Mouse (Mus musculus): Measurements from ENCODE around the gene Bdh1. TPM values are rescaled to one million over a fixed set of nuclear protein-coding genes. Genes with fewer than 3 reads are reported as not detected.
"Not testable (repeated sequence)": the region's sequence is repeated elsewhere in the genome, so short reads cannot be mapped to it uniquely, and the experiment has no call there.

Bdh1 gene
- polyA plus RNA-seq, 1 experiment from 2014 or later: 16.6 TPM

DNA sequence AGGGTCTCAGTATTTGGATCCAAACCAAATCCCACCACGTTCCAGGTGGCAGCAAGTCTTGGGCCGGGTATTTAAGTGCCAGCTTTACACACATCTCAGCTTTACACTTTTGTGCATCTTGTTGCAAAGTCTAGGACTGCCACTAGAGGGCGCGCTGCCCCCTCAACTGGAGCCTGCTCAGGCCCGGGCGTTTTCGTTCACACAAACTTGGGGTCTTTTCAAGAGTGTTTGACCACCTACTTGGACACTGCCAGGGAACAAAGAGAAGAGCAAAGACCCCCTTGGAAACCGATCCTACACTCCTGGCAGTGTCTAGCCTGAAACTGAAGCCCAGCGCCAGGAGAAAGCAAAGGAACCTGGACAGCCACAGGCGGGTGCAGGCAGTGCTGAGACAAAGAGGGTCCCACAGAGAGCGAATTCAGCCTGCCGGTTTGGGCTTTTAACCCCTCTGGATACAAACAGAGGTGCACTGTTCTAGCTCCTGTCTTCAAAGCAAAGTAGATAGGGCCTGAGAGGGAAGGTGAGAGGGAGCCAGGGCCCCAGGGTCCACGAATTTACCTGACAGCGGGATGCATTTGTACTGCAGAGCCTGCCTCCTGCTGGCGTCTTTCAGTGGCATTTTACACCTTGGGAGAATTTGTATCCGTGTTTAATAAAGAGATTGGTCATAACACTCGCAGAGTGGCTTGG, 36.3 kb downstream of the Bdh1 start:
- peak overlapping the region; percentile 47 for H3K4me3 ChIP-seq
- peaks cover 53% of the 10 kb centered on the region for H3K4me1 ChIP-seq
- H3K27ac ChIP-seq: peak overlapping the region; percentile 95
- 4% methylated on average over 17 of the region's 17 CpGs for WGBS
- peaks cover 8% of the 10 kb centered on the region for H3K36me3 ChIP-seq (replicated peaks)
- peaks cover 39% of the 10 kb centered on the region for H3K27me3 ChIP-seq (ENCODE audit: poor library complexity, severe bottlenecking)
- DNase-seq (ENCODE audit: extremely low spot score, low spot score): peak; percentile 94
- no peaks in the 10 kb centered on the region for H3K9me3 ChIP-seq

DNA sequence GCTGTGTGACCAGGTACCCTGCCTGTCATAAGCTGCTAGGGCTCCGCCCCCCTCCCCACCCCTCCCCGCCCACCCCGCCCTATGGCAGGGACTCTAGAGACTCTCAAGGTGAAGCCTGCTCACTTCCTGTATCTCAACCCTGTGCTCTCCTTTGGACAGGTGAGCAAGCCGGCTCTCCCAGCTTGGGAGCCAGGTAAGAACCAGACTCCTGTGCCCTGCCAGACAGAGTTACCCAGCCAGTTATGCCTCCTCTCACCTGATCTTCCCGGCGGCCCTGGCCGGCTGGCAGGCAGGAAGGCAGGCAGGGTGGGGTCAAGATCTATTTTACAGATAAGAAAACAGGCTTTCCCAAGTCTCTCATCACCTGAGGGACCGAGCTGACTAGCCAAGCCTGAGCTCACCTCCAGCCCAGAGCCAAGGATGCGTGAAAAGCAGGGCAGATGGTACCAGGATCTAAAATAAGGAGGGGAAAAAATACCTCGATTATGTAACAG, 37.9 kb downstream of the Bdh1 start:
- DNase-seq (ENCODE audit: extremely low spot score, low spot score): no peak
- Histone ChIP-seq H3K27me3 (ENCODE audit: poor library complexity, severe bottlenecking) (peaks cover 39% of the 10 kb centered on the region), H3K9me3 (no peaks in the 10 kb centered on the region), H3K27ac (peak overlapping the region; percentile 54; the same call in 1 of the 2 replicates), H3K36me3 (replicated peaks) (peaks cover 8% of the 10 kb centered on the region), H3K4me3 (0 out of 2 replicates have a peak overlapping the region, but pooled peaks have one; percentile 16), H3K4me1 (peaks cover 44% of the 10 kb centered on the region)
- WGBS: 30% methylated on average over 10 of the region's 10 CpGs

DNA sequence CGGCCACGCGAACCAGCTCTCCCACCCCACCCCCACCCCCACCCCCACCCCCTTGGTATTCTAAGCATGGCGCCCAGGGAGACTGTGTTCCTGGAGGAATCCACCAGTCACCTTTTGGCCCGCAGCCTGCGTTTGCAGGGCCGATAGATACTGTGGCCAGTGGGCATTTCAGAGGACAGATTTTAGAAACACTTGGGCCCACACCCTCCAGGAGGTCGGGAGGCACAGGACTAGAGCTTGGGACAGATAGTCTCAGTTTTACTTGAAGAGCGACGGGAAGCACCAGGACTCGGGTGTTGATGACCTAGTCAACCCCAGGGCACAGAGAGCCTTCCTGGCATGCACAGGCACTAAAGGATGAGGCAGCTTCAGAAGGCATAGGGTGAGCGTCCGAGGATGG, 38.4 kb downstream of the Bdh1 start:
- H3K9me3 ChIP-seq: no peaks in the 10 kb centered on the region
- peaks cover 8% of the 10 kb centered on the region for H3K36me3 ChIP-seq (replicated peaks)
- H3K4me3 ChIP-seq: no peak overlapping the region
- WGBS: 58% methylated on average over 13 of the region's 13 CpGs
- peak overlapping the region; percentile 54; the same call in 1 of the 2 replicates for H3K27ac ChIP-seq
- no peak for DNase-seq (ENCODE audit: extremely low spot score, low spot score)
- H3K4me1 ChIP-seq: peaks cover 43% of the 10 kb centered on the region
- peaks cover 39% of the 10 kb centered on the region for H3K27me3 ChIP-seq (ENCODE audit: poor library complexity, severe bottlenecking)

DNA sequence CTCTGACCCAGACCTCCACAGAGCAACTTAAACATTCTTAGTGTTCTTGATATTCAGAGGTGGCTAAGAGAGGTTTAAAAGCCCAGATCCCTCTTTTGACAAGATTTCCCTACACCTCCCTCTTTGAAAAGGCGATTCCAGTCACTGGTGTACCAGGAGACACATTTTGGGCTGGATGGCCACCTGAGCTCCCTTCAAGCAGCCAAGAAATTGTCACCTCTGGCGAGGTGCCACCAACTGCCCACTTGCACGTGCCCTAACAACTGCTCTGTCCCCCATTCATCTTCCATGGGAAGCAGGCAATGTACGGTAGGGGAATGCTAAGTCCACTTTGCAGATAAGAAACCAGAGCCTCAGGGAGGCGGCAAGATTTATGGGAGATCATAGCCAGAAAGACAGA, 39.0 kb downstream of the Bdh1 start:
- no peak overlapping the region for H3K27ac ChIP-seq
- no peak for DNase-seq (ENCODE audit: extremely low spot score, low spot score)
- no peak overlapping the region for H3K4me3 ChIP-seq
- H3K36me3 ChIP-seq (replicated peaks): peaks cover 8% of the 10 kb centered on the region
- H3K27me3 ChIP-seq (ENCODE audit: poor library complexity, severe bottlenecking): peaks cover 39% of the 10 kb centered on the region
- no peaks in the 10 kb centered on the region for H3K9me3 ChIP-seq
- peaks cover 46% of the 10 kb centered on the region for H3K4me1 ChIP-seq
- WGBS: 90% methylated on average over 5 of the region's 5 CpGs

DNA sequence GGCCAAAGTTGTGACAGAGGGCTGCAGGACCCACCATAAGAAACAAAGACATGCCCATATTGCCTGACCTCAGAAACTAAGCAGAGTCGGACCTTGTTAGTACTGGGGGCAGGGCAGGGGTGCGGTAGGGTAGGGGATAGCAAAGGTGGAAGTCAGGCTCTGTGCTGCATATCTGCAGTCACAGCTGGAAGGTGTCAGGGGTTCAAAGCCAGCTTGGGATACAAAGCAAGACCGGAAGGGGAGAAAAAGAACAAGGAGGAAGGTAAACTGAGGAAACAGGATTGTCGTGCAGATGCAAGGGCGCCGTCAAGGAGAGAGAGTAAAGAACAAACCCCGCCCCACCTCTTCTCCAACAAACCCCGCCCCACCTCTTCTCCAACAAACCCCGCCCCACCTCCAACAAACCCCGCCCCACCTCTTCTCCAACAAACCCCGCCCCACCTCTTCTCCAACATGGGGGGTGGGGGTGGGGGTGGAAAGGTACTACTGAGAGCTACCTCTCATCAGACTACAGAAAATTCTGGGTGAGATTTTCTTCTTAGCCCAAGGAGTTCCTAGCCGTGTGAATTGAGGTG, 40.1 kb downstream of the Bdh1 start:
- WGBS: 30% methylated on average over 12 of the region's 12 CpGs
- H3K27ac ChIP-seq: no peak overlapping the region

DNA sequence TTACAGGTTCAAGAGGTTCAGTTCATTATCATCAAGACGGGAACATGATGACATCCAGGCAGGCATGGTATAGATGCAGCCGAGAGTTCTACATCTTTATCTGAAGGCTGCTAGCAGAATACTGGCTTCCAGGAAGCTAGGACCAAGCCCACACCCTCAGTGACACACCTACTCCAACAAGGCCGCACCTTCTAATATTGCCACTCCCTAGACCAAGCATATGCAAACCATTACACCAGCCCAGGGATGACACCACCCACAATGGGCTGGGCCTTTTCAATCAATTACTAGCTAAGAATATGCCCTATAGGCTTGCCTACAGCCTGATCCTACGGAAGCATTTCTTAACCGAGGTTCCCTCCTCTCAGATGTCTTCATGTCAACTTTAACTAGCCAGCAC, 42.9 kb downstream of the Bdh1 start:
- Histone ChIP-seq H3K9me3 (no peaks in the 10 kb centered on the region), H3K27ac (no peak overlapping the region), H3K27me3 (ENCODE audit: poor library complexity, severe bottlenecking) (peaks cover 31% of the 10 kb centered on the region), H3K4me1 (peaks cover 24% of the 10 kb centered on the region), H3K36me3 (replicated peaks) (no peaks in the 10 kb centered on the region), H3K4me3 (no peak overlapping the region)
- no peak for DNase-seq (ENCODE audit: extremely low spot score, low spot score)
- 92% methylated on average over 5 of the region's 5 CpGs for WGBS

More for the DNA sequence above, 40.1 kb downstream of the Bdh1 start:
- Histone ChIP-seq H3K9me3 (no peaks in the 10 kb centered on the region), H3K36me3 (replicated peaks) (no peaks in the 10 kb centered on the region), H3K4me3 (no peak overlapping the region), H3K27me3 (ENCODE audit: poor library complexity, severe bottlenecking) (peaks cover 39% of the 10 kb centered on the region), H3K4me1 (peaks cover 46% of the 10 kb centered on the region)
- no peak for DNase-seq (ENCODE audit: extremely low spot score, low spot score)

DNA sequence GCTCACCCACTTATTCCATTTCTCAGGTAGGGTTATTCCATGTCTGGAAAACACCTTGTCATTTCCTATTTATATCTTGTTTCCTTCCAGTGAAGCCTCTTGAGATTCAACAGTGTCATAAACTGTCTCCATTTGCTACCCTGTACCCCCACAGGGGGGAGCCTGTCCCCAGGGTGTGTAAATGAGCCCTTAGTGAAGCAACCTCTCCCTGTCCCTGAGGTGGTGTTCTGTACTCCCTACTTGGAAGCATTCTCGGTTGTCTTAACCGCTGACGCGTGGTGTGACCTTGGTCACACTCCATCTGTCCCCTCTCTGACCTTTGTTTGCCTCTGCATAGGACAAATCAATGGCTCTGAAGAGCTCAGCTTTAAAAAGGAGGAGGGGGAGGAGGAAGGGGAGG, 43.5 kb downstream of the Bdh1 start:
- no peak overlapping the region for H3K27ac ChIP-seq
- peaks cover 24% of the 10 kb centered on the region for H3K27me3 ChIP-seq (ENCODE audit: poor library complexity, severe bottlenecking)
- no peak overlapping the region for H3K4me3 ChIP-seq
- H3K9me3 ChIP-seq: no peaks in the 10 kb centered on the region
- DNase-seq (ENCODE audit: extremely low spot score, low spot score): no peak
- H3K4me1 ChIP-seq: peaks cover 17% of the 10 kb centered on the region
- WGBS: 54% methylated on average over 4 of the region's 4 CpGs
- H3K36me3 ChIP-seq (replicated peaks): no peaks in the 10 kb centered on the region

DNA sequence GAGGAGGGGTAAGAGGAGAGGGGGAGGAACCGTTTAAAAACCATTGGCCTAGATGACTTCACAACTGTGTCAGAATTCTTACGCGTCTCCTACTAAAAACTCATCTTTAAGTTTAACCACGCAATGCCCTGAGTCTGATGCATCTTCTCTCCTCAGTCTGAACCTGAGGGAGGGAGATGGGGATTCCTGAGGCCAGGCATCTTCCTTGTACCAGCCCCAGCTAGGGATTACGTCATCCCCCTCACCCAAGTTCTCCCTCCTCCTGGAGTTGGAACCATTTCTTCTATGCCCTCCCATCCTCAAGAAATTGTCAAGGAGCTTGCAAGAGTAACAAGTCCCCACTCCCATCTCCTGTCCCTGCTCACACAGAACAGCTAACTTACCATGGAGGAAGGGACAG, 44.0 kb downstream of the Bdh1 start:
- no peak for DNase-seq (ENCODE audit: extremely low spot score, low spot score)
- WGBS: 90% methylated on average over 5 of the region's 5 CpGs

DNA sequence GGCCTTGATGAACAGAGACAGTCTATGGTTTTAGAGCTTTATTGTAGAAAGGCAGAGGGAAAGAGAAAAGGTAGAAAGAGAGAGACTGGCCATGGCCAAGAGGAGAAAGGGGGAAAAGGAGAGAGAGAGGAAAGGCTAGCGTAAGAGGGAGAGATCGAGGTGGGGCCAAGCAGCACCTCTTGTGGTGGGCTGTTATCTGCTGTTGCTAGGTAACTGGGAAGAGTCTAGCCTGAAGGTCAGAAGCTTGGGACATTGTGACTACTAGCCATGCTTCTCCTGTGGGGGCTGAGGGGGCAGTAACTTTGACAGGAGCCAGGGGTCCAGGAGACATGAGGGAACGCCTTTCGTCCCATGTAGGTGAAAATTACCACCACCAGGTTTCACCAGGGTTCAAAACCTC, 48.7 kb downstream of the Bdh1 start:
- H3K4me1 ChIP-seq; DNase-seq (ENCODE audit: extremely low spot score, low spot score): not testable (repeated sequence)

More for the DNA sequence above, 44.0 kb downstream of the Bdh1 start:
- Histone ChIP-seq H3K27me3 (ENCODE audit: poor library complexity, severe bottlenecking) (peaks cover 19% of the 10 kb centered on the region), H3K4me1 (peaks cover 15% of the 10 kb centered on the region), H3K9me3 (no peaks in the 10 kb centered on the region), H3K4me3 (no peak overlapping the region), H3K36me3 (replicated peaks) (no peaks in the 10 kb centered on the region), H3K27ac (no peak overlapping the region)

DNA sequence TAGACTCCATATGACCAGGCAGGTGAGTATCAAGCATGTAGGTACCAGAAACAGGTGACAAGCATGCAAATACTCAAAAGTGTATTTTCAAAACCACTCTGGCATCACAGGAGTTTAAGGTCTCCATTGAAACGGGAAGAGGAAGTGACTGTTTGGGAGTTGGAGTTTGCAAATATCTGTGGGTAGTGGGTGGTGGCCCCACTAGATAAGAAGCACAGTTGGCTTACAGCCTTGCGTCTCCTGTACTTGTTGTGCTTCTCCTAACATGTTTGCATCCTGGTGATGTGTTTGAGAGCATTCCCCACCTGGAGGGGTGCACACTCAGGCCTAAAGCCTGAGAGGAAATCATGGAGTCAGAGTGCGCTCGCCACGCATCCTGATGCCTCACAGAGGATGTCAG, 49.9 kb downstream of the Bdh1 start:
- no peak overlapping the region for H3K4me3 ChIP-seq
- no peak for DNase-seq (ENCODE audit: extremely low spot score, low spot score)
- H3K4me1 ChIP-seq: peaks cover 13% of the 10 kb centered on the region
- no peaks in the 10 kb centered on the region for H3K36me3 ChIP-seq (replicated peaks)
- H3K27me3 ChIP-seq (ENCODE audit: poor library complexity, severe bottlenecking): no peaks in the 10 kb centered on the region
- 93% methylated on average over 5 of the region's 5 CpGs for WGBS
- no peak overlapping the region for H3K27ac ChIP-seq
- H3K9me3 ChIP-seq: no peaks in the 10 kb centered on the region; the same call in 1 of the 2 replicates

More for the DNA sequence above, 48.7 kb downstream of the Bdh1 start:
- not testable (repeated sequence) for H3K4me3 ChIP-seq; H3K9me3 ChIP-seq; H3K36me3 ChIP-seq (replicated peaks); H3K27ac ChIP-seq; H3K27me3 ChIP-seq (ENCODE audit: poor library complexity, severe bottlenecking)
- 88% methylated on average over 4 of the region's 4 CpGs for WGBS

DNA sequence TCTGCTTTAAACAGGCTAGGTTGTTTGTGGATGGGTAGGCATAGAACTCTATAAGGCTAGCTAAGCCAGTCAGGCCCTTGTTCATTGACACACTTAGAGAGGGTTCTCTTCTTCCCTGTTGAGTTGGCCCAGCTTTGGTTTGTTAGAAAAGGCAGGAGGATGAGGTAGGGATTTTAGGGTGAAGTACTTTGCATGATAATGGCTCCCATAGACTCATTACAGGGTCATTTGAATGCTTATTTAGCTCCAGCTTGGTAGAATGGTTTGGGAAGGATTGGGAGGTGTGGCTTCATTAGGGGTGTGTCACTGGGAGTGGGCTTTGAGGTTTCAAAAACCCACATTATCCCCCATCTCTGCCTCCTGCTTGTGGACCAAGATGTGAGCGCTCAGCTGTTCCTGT, 51.1 kb downstream of the Bdh1 start:
- peaks cover 17% of the 10 kb centered on the region for H3K4me1 ChIP-seq
- H3K9me3 ChIP-seq: no peaks in the 10 kb centered on the region; the same call in 1 of the 2 replicates
- DNase-seq (ENCODE audit: extremely low spot score, low spot score): no peak
- WGBS: 94% methylated on average over 1 of the region's 1 CpGs
- H3K36me3 ChIP-seq (replicated peaks): no peaks in the 10 kb centered on the region
- H3K27ac ChIP-seq: no peak overlapping the region
- H3K4me3 ChIP-seq: no peak overlapping the region
- H3K27me3 ChIP-seq (ENCODE audit: poor library complexity, severe bottlenecking): no peaks in the 10 kb centered on the region

DNA sequence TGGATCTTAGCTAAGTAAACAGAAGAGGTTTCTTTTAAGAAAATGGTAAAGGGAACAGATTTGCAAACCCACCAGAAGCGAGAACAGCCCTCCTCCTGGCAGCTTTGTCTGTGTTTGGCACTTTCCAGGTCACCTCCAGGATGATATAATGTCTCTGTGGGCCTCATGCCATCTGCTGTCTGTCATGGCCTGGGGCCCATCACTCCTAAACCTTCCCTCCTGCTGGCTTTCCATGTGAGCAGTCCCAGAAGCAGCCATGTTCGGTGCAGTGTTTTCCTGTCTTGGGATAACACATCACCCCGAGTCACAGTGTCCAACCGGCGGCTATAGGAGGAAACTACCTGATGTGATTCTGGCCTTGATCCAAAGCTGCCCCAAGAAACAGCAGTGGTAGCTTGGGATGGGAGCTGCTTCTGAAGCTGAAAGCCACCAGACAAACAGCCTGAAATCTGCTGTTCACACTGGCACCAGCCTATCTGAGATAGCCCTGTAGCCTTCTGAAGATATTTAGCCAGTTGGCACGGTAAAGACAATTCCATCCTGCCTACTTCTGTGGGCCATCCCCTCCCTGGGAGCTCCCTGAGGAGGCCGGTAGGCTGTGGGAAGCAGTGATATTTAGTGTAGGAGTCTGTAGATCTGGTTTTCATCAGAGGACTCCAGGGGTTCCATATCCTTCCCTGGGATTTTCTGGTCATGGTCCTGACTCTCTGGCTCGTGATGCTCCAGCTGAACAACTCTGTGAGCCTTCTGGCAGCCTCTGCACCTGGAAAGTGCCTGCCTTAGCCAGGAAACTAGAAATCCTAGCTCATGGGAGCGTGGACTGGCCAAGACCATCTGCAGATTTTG, 53.3 kb downstream of the Bdh1 start:
- no peaks in the 10 kb centered on the region for H3K27me3 ChIP-seq (ENCODE audit: poor library complexity, severe bottlenecking)
- 80% methylated on average over 9 of the region's 9 CpGs for WGBS
- no peak overlapping the region for H3K4me3 ChIP-seq
- peaks cover 3% of the 10 kb centered on the region; the same call in 1 of the 2 replicates for H3K9me3 ChIP-seq
- peaks cover 17% of the 10 kb centered on the region for H3K4me1 ChIP-seq
- no peaks in the 10 kb centered on the region for H3K36me3 ChIP-seq (replicated peaks)
- DNase-seq (ENCODE audit: extremely low spot score, low spot score): no peak
- H3K27ac ChIP-seq: 0 out of 2 replicates have a peak overlapping the region, but pooled peaks have one; percentile 35
